Mouse (Mus musculus) heart, embryonic 13.5 days (tissue): Measurements from ENCODE around the gene Zfp212. TPM values are rescaled to one million over a fixed set of nuclear protein-coding genes. Genes with fewer than 3 reads are reported as not detected.

Experiments
- ATAC-seq: fragments of 200-750 bp; cut with Nextera tagmentation; 2 replicates; pipeline ENCODE4 v1.8.0; 2017; ENCODE audit warnings: moderate TSS enrichment; ENCODE audit not compliant: insufficient number of reproducible peaks, low FRiP score, low TSS enrichment; ENCODE audit errors: extremely low read depth
- H3K27ac ChIP-seq: fragments of 300-500 bp; sonication (generic); replicated peaks from 2 replicates; pipeline ENCODE4 v1.5.1; 2015; ENCODE audit warnings: moderate library complexity, mild to moderate bottlenecking, inconsistent platforms
- H3K27me3 ChIP-seq: fragments of 300-500 bp; sonication (generic); replicated peaks from 2 replicates; pipeline ENCODE4 v1.6.1; 2015; ENCODE audit warnings: mild to moderate bottlenecking, inconsistent platforms
- H3K36me3 ChIP-seq: fragments of 300-500 bp; sonication (generic); 2 replicates; pipeline ENCODE4 v1.6.1; 2015; ENCODE audit warnings: mild to moderate bottlenecking, inconsistent platforms
- H3K4me1 ChIP-seq: fragments of 300-500 bp; sonication (generic); 2 replicates; pipeline ENCODE4 v1.6.1; 2015; ENCODE audit warnings: inconsistent platforms
- H3K4me2 ChIP-seq: fragments of 300-500 bp; sonication (generic); 2 replicates; pipeline ENCODE4 v1.6.1; 2015; ENCODE audit warnings: inconsistent platforms, mild to moderate bottlenecking, moderate library complexity
- H3K4me3 ChIP-seq: fragments of 300-500 bp; sonication (generic); 2 replicates; pipeline ENCODE4 v1.5.1; 2015; ENCODE audit warnings: moderate library complexity, mild to moderate bottlenecking, inconsistent platforms
- H3K9ac ChIP-seq: fragments of 300-500 bp; sonication (generic); 2 replicates; pipeline ENCODE4 v1.6.1; 2015; ENCODE audit warnings: inconsistent platforms, mild to moderate bottlenecking, moderate library complexity
- H3K9me3 ChIP-seq: fragments of 300-500 bp; sonication (generic); 2 replicates; pipeline ENCODE4 v1.6.1; 2016; ENCODE audit warnings: inconsistent platforms
- WGBS: fragments of 180-500 bp; shearing (Covaris S2); methylation state at CpG from one replicate; pipeline ENCODE4 v1.1.7; 2015; ENCODE audit warnings: mixed read lengths; 5-methylcytosine and 5-hydroxymethylcytosine counted together
- polyA plus RNA-seq: library from polyadenylated mRNA; unstranded; fragments of >200 nt; fragmentation: Nextera tagmentation; extraction: Ambion mirVana; gene quantifications from 2 replicates; pipeline ENCODE4 v1.2.1, GENCODE M21; 2015

Zfp212 gene
- polyA plus RNA-seq, 1 experiment from 2014 or later, result 9.2 TPM

- no peak for ATAC-seq
- Histone ChIP-seq H3K4me3 (no peak overlapping the region), H3K36me3 (peaks cover 94% of the 10 kb centered on the region), H3K9ac (no peak overlapping the region), H3K4me2 (peak overlapping the region; percentile 39), H3K9me3 (peaks cover 6% of the 10 kb centered on the region; the same call in 1 of the 2 replicates), H3K27ac (no peak overlapping the region), H3K27me3 (peaks cover 32% of the 10 kb centered on the region), H3K4me1 (no peaks in the 10 kb centered on the region)
- WGBS, result 53% methylated on average over 19 of the region's 19 CpGs
These were observed 15.9 kb upstream of the Zfp212 start for GRCm38 (mm10) chr6:47904361-47904760.

- Histone ChIP-seq H3K9me3 (peaks cover 6% of the 10 kb centered on the region; the same call in 1 of the 2 replicates), H3K9ac (no peak overlapping the region), H3K4me2 (no peak overlapping the region), H3K4me1 (no peaks in the 10 kb centered on the region), H3K4me3 (no peak overlapping the region), H3K27ac (no peak overlapping the region), H3K27me3 (peaks cover 32% of the 10 kb centered on the region), H3K36me3 (peaks cover 86% of the 10 kb centered on the region)
- ATAC-seq, result no peak
- WGBS, result 62% methylated on average over 44 of the region's 44 CpGs
These were observed 15.2 kb upstream of the Zfp212 start for GRCm38 (mm10) chr6:47904917-47905695.

DNA sequence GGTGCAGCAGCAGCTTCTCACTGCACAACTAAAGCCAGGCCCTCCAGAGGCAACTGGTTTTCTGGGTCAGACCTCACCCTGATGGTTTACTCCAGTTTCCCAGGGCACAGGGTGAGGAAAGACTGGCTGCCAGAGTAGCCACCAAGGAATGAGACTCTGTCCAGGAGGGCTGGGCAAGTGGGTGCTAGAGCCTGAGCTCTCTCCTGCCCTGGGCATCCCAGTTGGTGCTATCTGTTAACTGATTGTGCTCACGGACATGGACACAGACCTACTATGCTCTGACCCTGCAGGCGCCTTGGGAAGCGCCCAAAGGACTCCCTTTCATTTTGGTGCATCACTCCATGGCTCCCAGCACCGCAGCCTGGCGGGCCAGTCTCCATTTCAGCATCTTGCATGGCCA is 13.9 kb upstream of the Zfp212 start:
- Histone ChIP-seq H3K4me3 (no peak overlapping the region), H3K9ac (no peak overlapping the region), H3K36me3 (peaks cover 74% of the 10 kb centered on the region), H3K4me1 (no peaks in the 10 kb centered on the region), H3K27me3 (peaks cover 32% of the 10 kb centered on the region), H3K4me2 (no peak overlapping the region), H3K9me3 (peaks cover 6% of the 10 kb centered on the region; the same call in 1 of the 2 replicates), H3K27ac (no peak overlapping the region)
- WGBS, result 86% methylated on average over 5 of the region's 5 CpGs
- no peak for ATAC-seq

DNA sequence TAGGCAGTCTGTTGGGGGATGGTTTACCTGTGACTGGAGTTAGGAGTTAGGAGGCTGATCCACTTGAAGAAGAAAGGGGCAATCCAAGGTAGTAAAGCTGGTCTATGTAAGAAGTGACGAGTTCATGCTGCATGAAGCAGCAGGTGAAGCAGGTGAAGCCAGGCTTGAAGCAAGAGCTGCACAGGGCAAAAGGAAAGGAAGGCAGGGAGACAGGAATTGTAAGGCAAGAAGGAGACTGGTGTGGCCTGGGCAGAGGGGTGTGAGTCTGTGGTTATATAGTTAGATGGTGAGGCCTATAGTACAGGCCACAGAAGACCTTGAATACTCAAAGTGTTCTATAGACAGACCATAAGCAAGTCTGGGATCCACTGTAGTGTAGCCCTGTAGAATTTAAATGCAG is 11.3 kb upstream of the Zfp212 start:
- Histone ChIP-seq H3K9ac (no peak overlapping the region), H3K27me3 (peaks cover 15% of the 10 kb centered on the region), H3K4me1 (no peaks in the 10 kb centered on the region), H3K27ac (no peak overlapping the region), H3K4me3 (no peak overlapping the region), H3K4me2 (no peak overlapping the region), H3K36me3 (peaks cover 47% of the 10 kb centered on the region), H3K9me3 (peaks cover 6% of the 10 kb centered on the region; the same call in 1 of the 2 replicates)
- no peak for ATAC-seq
- WGBS, result 86% methylated on average over 1 of the region's 1 CpGs

- Histone ChIP-seq H3K36me3 (peaks cover 21% of the 10 kb centered on the region), H3K4me1 (no peaks in the 10 kb centered on the region), H3K4me3 (no peak overlapping the region), H3K4me2 (no peak overlapping the region), H3K27ac (no peak overlapping the region), H3K27me3 (no peaks in the 10 kb centered on the region), H3K9ac (no peak overlapping the region), H3K9me3 (no peaks in the 10 kb centered on the region)
- ATAC-seq, result no peak
- 57% methylated on average over 1 of the region's 1 CpGs for WGBS
These were observed 8.6 kb upstream of the Zfp212 start for GRCm38 (mm10) chr6:47911650-47912049.

DNA sequence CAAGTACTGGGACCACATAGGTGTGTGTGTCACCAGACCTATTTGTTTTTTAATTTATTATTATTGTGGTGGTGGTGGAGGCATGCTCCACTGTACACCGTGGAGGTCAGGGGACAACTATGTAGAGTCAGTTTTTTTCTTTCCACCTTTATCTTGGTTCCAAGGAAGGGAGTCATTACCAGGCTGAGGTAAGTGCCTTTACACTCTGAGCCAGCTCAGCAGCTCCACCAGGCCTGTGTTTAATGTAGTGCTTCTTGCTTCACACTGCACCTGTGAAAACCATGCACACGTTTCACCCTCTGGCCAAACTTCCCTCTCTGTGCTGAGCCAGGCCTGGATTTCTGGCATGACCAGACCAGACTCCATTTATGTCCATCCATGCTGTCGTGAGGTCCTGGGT is 7.3 kb upstream of the Zfp212 start:
- WGBS, result 49% methylated on average over 3 of the region's 3 CpGs
- H3K27ac ChIP-seq, result no peak overlapping the region
- ATAC-seq, result no peak

GRCm38 (mm10) chr6:47917051-47917450 is 3.2 kb upstream of the Zfp212 start:
- no peak overlapping the region for H3K4me2 ChIP-seq
- H3K27me3 ChIP-seq, result no peaks in the 10 kb centered on the region
- H3K9ac ChIP-seq, result no peak overlapping the region
- H3K9me3 ChIP-seq, result no peaks in the 10 kb centered on the region
- H3K4me1 ChIP-seq, result peaks cover 15% of the 10 kb centered on the region
- 69% methylated on average over 5 of the region's 5 CpGs for WGBS
- no peak overlapping the region for H3K4me3 ChIP-seq
- H3K27ac ChIP-seq, result no peak overlapping the region
- H3K36me3 ChIP-seq, result no peaks in the 10 kb centered on the region
- no peak for ATAC-seq

More for the DNA sequence above, 7.3 kb upstream of the Zfp212 start:
- no peak overlapping the region for H3K4me2 ChIP-seq
- H3K4me3 ChIP-seq, result no peak overlapping the region
- H3K4me1 ChIP-seq, result no peaks in the 10 kb centered on the region
- no peak overlapping the region for H3K9ac ChIP-seq
- no peaks in the 10 kb centered on the region for H3K9me3 ChIP-seq
- H3K27me3 ChIP-seq, result no peaks in the 10 kb centered on the region
- peaks cover 8% of the 10 kb centered on the region for H3K36me3 ChIP-seq

- Histone ChIP-seq H3K9me3 (no peaks in the 10 kb centered on the region), H3K36me3 (peaks cover 3% of the 10 kb centered on the region), H3K9ac (no peak overlapping the region), H3K27me3 (no peaks in the 10 kb centered on the region), H3K4me3 (no peak overlapping the region), H3K4me1 (peaks cover 22% of the 10 kb centered on the region), H3K27ac (no peak overlapping the region), H3K4me2 (no peak overlapping the region)
- no peak for ATAC-seq
- 70% methylated on average over 3 of the region's 3 CpGs for WGBS
These were observed 1.5 kb upstream of the Zfp212 start for GRCm38 (mm10) chr6:47918768-47919274.

DNA sequence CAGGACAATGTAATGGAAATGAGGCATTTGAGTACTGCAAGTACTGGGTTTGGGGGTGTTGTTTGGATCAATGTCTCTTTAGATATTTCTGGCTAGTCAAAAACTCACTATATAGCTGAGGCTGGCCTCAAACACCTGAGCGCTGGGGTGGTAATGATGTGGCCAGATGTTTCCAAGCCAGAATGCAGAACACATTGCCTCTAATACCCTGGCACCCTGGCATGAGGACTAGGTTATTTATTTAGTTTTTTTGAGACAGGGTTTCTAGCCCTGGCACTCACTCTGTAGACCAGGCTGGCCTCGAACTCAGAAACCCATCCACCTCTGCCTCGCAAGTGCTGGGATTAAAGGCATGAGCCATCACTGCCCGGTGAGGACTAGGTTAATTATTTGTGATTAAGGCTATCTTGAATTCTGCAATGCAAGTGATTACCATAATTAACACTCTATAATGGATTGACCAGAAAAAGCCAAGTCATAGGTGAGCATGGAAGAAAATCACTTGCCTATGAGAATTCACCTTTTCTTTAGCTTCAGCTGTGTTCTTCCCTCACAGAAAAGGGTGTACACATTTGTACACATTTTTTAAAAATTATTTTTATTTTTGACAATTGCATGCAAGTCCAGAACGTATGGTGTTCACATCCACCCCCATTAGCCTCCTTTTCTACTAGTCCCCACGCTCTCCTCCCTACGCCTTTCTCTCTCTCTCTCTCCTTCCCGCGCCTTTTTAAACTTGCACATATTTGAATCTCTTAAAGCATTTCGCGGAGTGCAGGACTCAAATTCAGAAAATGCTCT is 430 bp upstream of the Zfp212 start:
- Histone ChIP-seq H3K36me3 (peaks cover 3% of the 10 kb centered on the region), H3K4me3 (peak overlapping the region; percentile 92), H3K4me2 (peak overlapping the region; percentile 87), H3K27me3 (no peaks in the 10 kb centered on the region), H3K4me1 (peaks cover 22% of the 10 kb centered on the region), H3K27ac (peak overlapping the region; percentile 97; the same call in 1 of the 2 replicates), H3K9ac (peak overlapping the region; percentile 94), H3K9me3 (no peaks in the 10 kb centered on the region)
- WGBS, result 27% methylated on average over 11 of the region's 11 CpGs
- no peak for ATAC-seq

- Histone ChIP-seq H3K27ac (no peak overlapping the region), H3K36me3 (peaks cover 15% of the 10 kb centered on the region), H3K4me1 (peaks cover 12% of the 10 kb centered on the region), H3K4me2 (peak overlapping the region; percentile 90), H3K9me3 (no peaks in the 10 kb centered on the region), H3K9ac (peak overlapping the region; percentile 82), H3K27me3 (peaks cover 19% of the 10 kb centered on the region), H3K4me3 (peak overlapping the region; percentile 55)
- no peak for ATAC-seq
- 45% methylated on average over 12 of the region's 12 CpGs for WGBS
These were observed 22.2 kb downstream of the Zfp212 start for GRCm38 (mm10) chr6:47942461-47942860.

- Histone ChIP-seq H3K9ac (peak overlapping the region; percentile 82), H3K36me3 (peaks cover 15% of the 10 kb centered on the region), H3K4me2 (peak overlapping the region; percentile 90), H3K4me1 (peaks cover 12% of the 10 kb centered on the region), H3K4me3 (peak overlapping the region; percentile 55), H3K27me3 (peaks cover 19% of the 10 kb centered on the region), H3K9me3 (no peaks in the 10 kb centered on the region), H3K27ac (no peak overlapping the region)
- WGBS, result 9% methylated on average over 64 of the region's 64 CpGs
- peak; percentile 72; the same call in 1 of the 2 replicates for ATAC-seq
These were observed 22.9 kb downstream of the Zfp212 start for GRCm38 (mm10) chr6:47943021-47943691.
